ENCODE assay signal across 17 mouse cellular contexts in genomic region chr13:54818399-54819254, GRCm38 (mm10). TPM values are rescaled to one million over a fixed set of nuclear protein-coding genes. Genes with fewer than 3 reads are reported as not detected.
A peak's percentile ranks its signal among the peaks of the same experiment; 100 is the strongest.
DNase-seq lines count a peak whose midpoint lies in the region; ATAC-seq and TF ChIP-seq lines count a peak whose summit lies in the region.
"Had no signal": no experiment of that assay in that cellular context is flagged by ENCODE, and none has a peak within 500 bp of the region (broad histone marks: within the 10 kb centered on the region; RNA-seq: fewer than 3 reads in every experiment).

No protein-coding gene starts in this region.

- H3K27ac ChIP-seq in heart, embryonic 13.5 days (replicated peaks): no peak overlapping the region
- peak overlapping the region; percentile 70 for H3K27ac ChIP-seq in forebrain, embryonic 15.5 days (replicated peaks)
- H3K27ac ChIP-seq in hindbrain, postnatal 0 days: peak overlapping the region; percentile 36; the same call in 1 of the 2 replicates
- peak overlapping the region; percentile 64 for H3K27ac ChIP-seq in neural tube, embryonic 15.5 days (replicated peaks)
- no peak overlapping the region for H3K27ac ChIP-seq in kidney, embryonic 14.5 days (ENCODE audit: low read depth, low read length)
- no peak overlapping the region for H3K27ac ChIP-seq in kidney, adult 2 months (ENCODE audit: insufficient read depth, low read depth, low read length)
- H3K27ac ChIP-seq: liver, embryonic 12.5 days; stomach, embryonic 15.5 days had no signal

- WGBS in heart, embryonic 13.5 days: 27% methylated on average over 17 of the region's 17 CpGs
- 14% methylated on average over 17 of the region's 17 CpGs for WGBS in forebrain, embryonic 15.5 days
- WGBS in hindbrain, postnatal 0 days: 10% methylated on average over 16 of the region's 17 CpGs
- WGBS in neural tube, embryonic 15.5 days: 15% methylated on average over 17 of the region's 17 CpGs
- 26% methylated on average over 17 of the region's 17 CpGs for WGBS in kidney, embryonic 14.5 days
- WGBS in kidney, adult 2 months: 30% methylated on average over 17 of the region's 17 CpGs

- TF ChIP-seq CTCF in hindbrain, postnatal 0 days (IDR thresholded peaks at IDR 0.05; ENCODE audit: low read depth): no peak
- TF ChIP-seq CTCF in kidney, adult 2 months (conservative IDR thresholded peaks at IDR 0.05; ENCODE audit: insufficient read depth, insufficient read length, low read depth, low read length): no peak

- peak overlapping the region; percentile 18 for H3K4me2 ChIP-seq in heart, embryonic 13.5 days
- H3K4me2 ChIP-seq in forebrain, embryonic 15.5 days (replicated peaks): no peak overlapping the region; the same call in 1 of the 2 replicates
- H3K4me2 ChIP-seq in hindbrain, postnatal 0 days (ENCODE audit: low read depth, low read length): 0 out of 2 replicates have a peak overlapping the region, but pooled peaks have one; percentile 14
- peak overlapping the region; percentile 13; the same call in 1 of the 2 replicates for H3K4me2 ChIP-seq in neural tube, embryonic 15.5 days
- no peak overlapping the region for H3K4me2 ChIP-seq in kidney, embryonic 14.5 days (replicated peaks; ENCODE audit: low read depth, low read length)
- H3K4me2 ChIP-seq: liver, embryonic 12.5 days; stomach, embryonic 15.5 days had no signal

- no peak for TF ChIP-seq POLR2A in kidney, adult 2 months (IDR thresholded peaks at IDR 0.05; ENCODE audit: low read depth, low read length)

- peaks cover 11% of the 10 kb centered on the region; the same call in 1 of the 2 replicates for H3K27me3 ChIP-seq in heart, embryonic 13.5 days (replicated peaks)
- no peaks in the 10 kb centered on the region for H3K27me3 ChIP-seq in forebrain, embryonic 15.5 days
- no peaks in the 10 kb centered on the region for H3K27me3 ChIP-seq in hindbrain, postnatal 0 days (ENCODE audit: insufficient read depth, low read length)
- no peaks in the 10 kb centered on the region for H3K27me3 ChIP-seq in neural tube, embryonic 15.5 days (replicated peaks)
- H3K27me3 ChIP-seq in kidney, embryonic 14.5 days (ENCODE audit: control insufficient read depth, insufficient read depth, low read length): peaks cover 5% of the 10 kb centered on the region; the same call in 1 of the 2 replicates
- no peaks in the 10 kb centered on the region for H3K27me3 ChIP-seq in kidney, adult 2 months (replicated peaks; ENCODE audit: control insufficient read depth, insufficient read depth, low read length)
- H3K27me3 ChIP-seq: stomach, embryonic 15.5 days had no signal

- no peak for DNase-seq in heart, adult 11 months
- peak; percentile 39 for DNase-seq in hindbrain, postnatal 0 days (ENCODE audit: low spot score)
- no peak for DNase-seq in adrenal gland, adult 2 months
- no peak for DNase-seq in kidney, adult 2 months
- DNase-seq: cerebellum, postnatal 14 days; kidney, adult 9 months; lung, postnatal 10 days had no signal

- H3K9me3 ChIP-seq in heart, embryonic 13.5 days: no peaks in the 10 kb centered on the region
- H3K9me3 ChIP-seq in forebrain, embryonic 15.5 days: no peaks in the 10 kb centered on the region
- H3K9me3 ChIP-seq in hindbrain, postnatal 0 days (ENCODE audit: low read length): no peaks in the 10 kb centered on the region
- no peaks in the 10 kb centered on the region for H3K9me3 ChIP-seq in neural tube, embryonic 15.5 days (replicated peaks)
- H3K9me3 ChIP-seq in kidney, embryonic 14.5 days (ENCODE audit: control insufficient read depth, low read length): no peaks in the 10 kb centered on the region
- H3K9me3 ChIP-seq: liver, embryonic 12.5 days; stomach, embryonic 15.5 days had no signal

- no peaks in the 10 kb centered on the region for H3K36me3 ChIP-seq in heart, embryonic 13.5 days
- no peaks in the 10 kb centered on the region for H3K36me3 ChIP-seq in forebrain, embryonic 15.5 days
- H3K36me3 ChIP-seq in hindbrain, postnatal 0 days (ENCODE audit: insufficient read depth, low read length): no peaks in the 10 kb centered on the region
- H3K36me3 ChIP-seq in neural tube, embryonic 15.5 days: no peaks in the 10 kb centered on the region
- no peaks in the 10 kb centered on the region for H3K36me3 ChIP-seq in kidney, embryonic 14.5 days (ENCODE audit: control insufficient read depth, insufficient read depth, low read length)
- H3K36me3 ChIP-seq in kidney, adult 2 months (ENCODE audit: control insufficient read depth, insufficient read depth, low read length): no peaks in the 10 kb centered on the region
- H3K36me3 ChIP-seq: liver, embryonic 12.5 days; stomach, embryonic 15.5 days had no signal

- H3K4me1 ChIP-seq in heart, embryonic 13.5 days: no peaks in the 10 kb centered on the region
- peaks cover 14% of the 10 kb centered on the region for H3K4me1 ChIP-seq in forebrain, embryonic 15.5 days
- no peaks in the 10 kb centered on the region; the same call in 1 of the 2 replicates for H3K4me1 ChIP-seq in hindbrain, postnatal 0 days (ENCODE audit: insufficient read depth, low read length)
- peaks cover 14% of the 10 kb centered on the region for H3K4me1 ChIP-seq in neural tube, embryonic 15.5 days
- H3K4me1 ChIP-seq in kidney, embryonic 14.5 days (ENCODE audit: control insufficient read depth, insufficient read depth, low read length): no peaks in the 10 kb centered on the region
- H3K4me1 ChIP-seq in kidney, adult 2 months (ENCODE audit: control insufficient read depth, insufficient read depth, low read length): no peaks in the 10 kb centered on the region
- H3K4me1 ChIP-seq: liver, embryonic 12.5 days; stomach, embryonic 15.5 days had no signal

- H3K9ac ChIP-seq in heart, embryonic 13.5 days: no peak overlapping the region
- no peak overlapping the region for H3K9ac ChIP-seq in forebrain, embryonic 15.5 days (replicated peaks)
- H3K9ac ChIP-seq in hindbrain, postnatal 0 days (replicated peaks; ENCODE audit: low read length): no peak overlapping the region
- H3K9ac ChIP-seq in neural tube, embryonic 15.5 days (replicated peaks): no peak overlapping the region
- H3K9ac ChIP-seq in kidney, embryonic 14.5 days (ENCODE audit: low read depth, low read length): no peak overlapping the region
- H3K9ac ChIP-seq: liver, embryonic 12.5 days; stomach, embryonic 15.5 days had no signal

- no peak for ATAC-seq in heart, embryonic 13.5 days (ENCODE audit: extremely low read depth, insufficient number of reproducible peaks, low FRiP score, low TSS enrichment)
- ATAC-seq in forebrain, embryonic 15.5 days (replicated peaks): peak; percentile 44; the same call in 1 of the 2 replicates
- ATAC-seq in hindbrain, postnatal 0 days: peak; percentile 67; the same call in 1 of the 2 replicates
- peak; percentile 74 for ATAC-seq in neural tube, embryonic 15.5 days (ENCODE audit: low FRiP score)
- ATAC-seq in kidney, embryonic 14.5 days (ENCODE audit: low FRiP score, low TSS enrichment): no peak
- ATAC-seq: liver, embryonic 12.5 days had no signal

- H3K4me3 ChIP-seq in heart, embryonic 13.5 days: no peak overlapping the region
- H3K4me3 ChIP-seq in forebrain, embryonic 15.5 days: no peak overlapping the region
- no peak overlapping the region for H3K4me3 ChIP-seq in hindbrain, postnatal 0 days (ENCODE audit: low read length)
- H3K4me3 ChIP-seq in neural tube, embryonic 15.5 days (replicated peaks): no peak overlapping the region
- no peak overlapping the region for H3K4me3 ChIP-seq in kidney, embryonic 14.5 days (ENCODE audit: low read length)
- H3K4me3 ChIP-seq in kidney, adult 2 months (ENCODE audit: insufficient read depth, low read depth, low read length): no peak overlapping the region
- H3K4me3 ChIP-seq: liver, embryonic 12.5 days; stomach, embryonic 15.5 days had no signal

RNA-seq across cellular contexts. Expression of gene Tspan17, which starts 29.4 kb away (rescaled TPM):
- polyA plus RNA-seq in heart, embryonic 13.5 days (2015; fragmentation: Nextera tagmentation; extraction: Ambion mirVana): 5.3 TPM in 2 replicates
- 20.5 and 22.9 TPM in 2 replicates for polyA plus RNA-seq in forebrain, embryonic 15.5 days (2015; fragmentation: Nextera tagmentation; extraction: Ambion mirVana)
- total RNA-seq in hindbrain, postnatal 0 days (2014; rRNA removed): 53.2 and 60.5 TPM in 2 replicates
- polyA plus RNA-seq in hindbrain, postnatal 0 days (2015; fragmentation: Nextera tagmentation; extraction: Ambion mirVana): 143 and 153 TPM in 2 replicates
- 112 and 137 TPM in 2 replicates for polyA plus RNA-seq in neural tube, embryonic 15.5 days (2015; fragmentation: Nextera tagmentation; extraction: Ambion mirVana)
- polyA plus RNA-seq in kidney, embryonic 14.5 days (2014; fragmentation: Nextera tagmentation; extraction: Ambion mirVana): 5.2 and 6.4 TPM in 2 replicates
- total RNA-seq in adrenal gland, adult 2 months (2021): 10 to 100 TPM; 36.0 to 42.7 TPM
- 31.1 and 34.0 TPM in 2 replicates for polyA plus RNA-seq in adrenal gland, adult 2 months (2012; rRNA removed)
- polyA plus RNA-seq in kidney, adult 2 months (2012; rRNA removed): 10.0 and 12.6 TPM in 2 replicates
- total RNA-seq: hematopoietic stem cell, adult 5-6 weeks had no signal

RNA-seq across cellular contexts. Expression of gene Eif4e1b, which starts 34.8 kb away (rescaled TPM):
- polyA plus RNA-seq in heart, embryonic 13.5 days (2015; fragmentation: Nextera tagmentation; extraction: Ambion mirVana): not detected in 2 replicates
- not detected in 2 replicates for polyA plus RNA-seq in forebrain, embryonic 15.5 days (2015; fragmentation: Nextera tagmentation; extraction: Ambion mirVana)
- total RNA-seq in hindbrain, postnatal 0 days (2014; rRNA removed): not detected in 2 replicates
- not detected in 2 replicates for polyA plus RNA-seq in hindbrain, postnatal 0 days (2015; fragmentation: Nextera tagmentation; extraction: Ambion mirVana)
- not detected in 2 replicates for polyA plus RNA-seq in neural tube, embryonic 15.5 days (2015; fragmentation: Nextera tagmentation; extraction: Ambion mirVana)
- polyA plus RNA-seq in kidney, embryonic 14.5 days (2014; fragmentation: Nextera tagmentation; extraction: Ambion mirVana): not detected in 2 replicates
- total RNA-seq in adrenal gland, adult 2 months (2021): not detected
- not detected in 2 replicates for polyA plus RNA-seq in adrenal gland, adult 2 months (2012; rRNA removed)
- not detected in 2 replicates for polyA plus RNA-seq in kidney, adult 2 months (2012; rRNA removed)
- total RNA-seq: hematopoietic stem cell, adult 5-6 weeks; left cerebral cortex, postnatal 25 days; monocyte, adult 5-6 weeks had no signal
- polyA plus RNA-seq: embryonic facial prominence, embryonic 11.5 days; liver, embryonic 12.5 days; stomach, embryonic 15.5 days had no signal

RNA-seq across cellular contexts. Expression of gene Sncb, which starts 52.2 kb away (rescaled TPM):
- polyA plus RNA-seq in heart, embryonic 13.5 days (2015; fragmentation: Nextera tagmentation; extraction: Ambion mirVana): not detected in 2 replicates
- 23.3 and 25.0 TPM in 2 replicates for polyA plus RNA-seq in forebrain, embryonic 15.5 days (2015; fragmentation: Nextera tagmentation; extraction: Ambion mirVana)
- total RNA-seq in hindbrain, postnatal 0 days (2014; rRNA removed): 96.8 and 111 TPM in 2 replicates
- polyA plus RNA-seq in hindbrain, postnatal 0 days (2015; fragmentation: Nextera tagmentation; extraction: Ambion mirVana): 202 and 222 TPM in 2 replicates
- polyA plus RNA-seq in neural tube, embryonic 15.5 days (2015; fragmentation: Nextera tagmentation; extraction: Ambion mirVana): 110 and 122 TPM in 2 replicates
- not detected in 2 replicates for polyA plus RNA-seq in kidney, embryonic 14.5 days (2014; fragmentation: Nextera tagmentation; extraction: Ambion mirVana)
- total RNA-seq in adrenal gland, adult 2 months (2021): 1 to 10 TPM; 1.5 to 2.0 TPM
- 2.2 and 5.4 TPM in 2 replicates for polyA plus RNA-seq in adrenal gland, adult 2 months (2012; rRNA removed)
- polyA plus RNA-seq in kidney, adult 2 months (2012; rRNA removed): 0.15 and 0.41 TPM in 2 replicates
- total RNA-seq: hematopoietic stem cell, adult 5-6 weeks; monocyte, adult 5-6 weeks had no signal
- polyA plus RNA-seq: liver, embryonic 12.5 days had no signal

Comparison
In these comparisons a context has a peak if more than half of its experiments do, and no peak if none do; other contexts are left out.
1. ATAC-seq: peak in forebrain, embryonic 15.5 days (single experiment), hindbrain, postnatal 0 days (single experiment) and neural tube, embryonic 15.5 days (single experiment); none in heart, embryonic 13.5 days (single experiment) and kidney, embryonic 14.5 days (single experiment).
2. H3K27ac ChIP-seq: peak in forebrain, embryonic 15.5 days (single experiment), hindbrain, postnatal 0 days (single experiment) and neural tube, embryonic 15.5 days (single experiment); none in heart, embryonic 13.5 days (single experiment), kidney, embryonic 14.5 days (single experiment) and kidney, adult 2 months (single experiment).
3. H3K4me2 ChIP-seq: peak in heart, embryonic 13.5 days (single experiment), hindbrain, postnatal 0 days (single experiment) and neural tube, embryonic 15.5 days (single experiment); none in forebrain, embryonic 15.5 days (single experiment) and kidney, embryonic 14.5 days (single experiment).